Mouse (Mus musculus): ENCODE measurements around the gene Gm11034.

The Gm11034 gene

GRCm38 (mm10) chr8:72213536-72213935, at the start of gene Gm11034:
Gene Gm11034 (minus strand): TSS chr8:72213636.
- no peak for DNase-seq (ENCODE audit: low spot score in 2 of 2)

GRCm38 (mm10) chr8:72262756-72263155, 49.3 kb upstream of the Gm11034 start:
- no peak for DNase-seq (ENCODE audit: low spot score in 2 of 2)

GRCm38 (mm10) chr8:72261872-72262271, 48.4 kb upstream of the Gm11034 start:
- no peak for DNase-seq (ENCODE audit: low spot score in 2 of 2)

GRCm38 (mm10) chr8:72261431-72261830, 48.0 kb upstream of the Gm11034 start:
- no peak for DNase-seq (ENCODE audit: low spot score in 2 of 2)

- DNase-seq (ENCODE audit: low spot score in 2 of 2) = peak; percentile 40 to 58
These were observed 47.6 kb upstream of the Gm11034 start for GRCm38 (mm10) chr8:72261019-72261418.

- no peak for DNase-seq (ENCODE audit: low spot score in 2 of 2)
These were observed 47.1 kb upstream of the Gm11034 start for GRCm38 (mm10) chr8:72260585-72260984.

- no peak for DNase-seq (ENCODE audit: low spot score in 2 of 2)
These were observed 46.4 kb upstream of the Gm11034 start for GRCm38 (mm10) chr8:72259862-72260261.

- no peak for DNase-seq (ENCODE audit: low spot score in 2 of 2)
These were observed 44.4 kb upstream of the Gm11034 start for GRCm38 (mm10) chr8:72257902-72258238.

GRCm38 (mm10) chr8:72257171-72257901, 43.9 kb upstream of the Gm11034 start:
- DNase-seq (ENCODE audit: low spot score in 2 of 2) = peak; percentile 31 to 36

GRCm38 (mm10) chr8:72244610-72245009, 31.2 kb upstream of the Gm11034 start:
- DNase-seq (ENCODE audit: low spot score in 2 of 2) = no peak

- no peak for DNase-seq (ENCODE audit: low spot score in 2 of 2)
These were observed 28.8 kb upstream of the Gm11034 start for GRCm38 (mm10) chr8:72242226-72242625.

- no peak for DNase-seq (ENCODE audit: low spot score in 2 of 2)
These were observed 27.5 kb upstream of the Gm11034 start for GRCm38 (mm10) chr8:72240951-72241350.

GRCm38 (mm10) chr8:72240403-72240763, 26.9 kb upstream of the Gm11034 start:
- peak in 1 of 2 experiments; percentile 26 for DNase-seq (ENCODE audit: low spot score in 2 of 2)

- peak; percentile 96 to 98 for DNase-seq (ENCODE audit: low spot score in 2 of 2)
These were observed 26.3 kb upstream of the Gm11034 start, which contains the start of gene Ap1m1 for GRCm38 (mm10) chr8:72239499-72240402. Gene Ap1m1 (plus strand): TSS chr8:72240018.

- DNase-seq (ENCODE audit: low spot score in 2 of 2) = no peak
These were observed 9.2 kb upstream of the Gm11034 start for GRCm38 (mm10) chr8:72222656-72223055.

- DNase-seq (ENCODE audit: low spot score in 2 of 2) = no peak
These were observed 7.3 kb upstream of the Gm11034 start for GRCm38 (mm10) chr8:72220758-72221157.

GRCm38 (mm10) chr8:72219541-72220363, 6.3 kb upstream of the Gm11034 start, which contains the start of gene Fam32a:
Gene Fam32a (plus strand): TSS chr8:72219730.
- peak; percentile 88 to 90 for DNase-seq (ENCODE audit: low spot score in 2 of 2)

- DNase-seq (ENCODE audit: low spot score in 2 of 2) = no peak
These were observed 5.5 kb upstream of the Gm11034 start for GRCm38 (mm10) chr8:72218781-72219540.

GRCm38 (mm10) chr8:72215871-72216270, 2.4 kb upstream of the Gm11034 start:
- no peak for DNase-seq (ENCODE audit: low spot score in 2 of 2)

GRCm38 (mm10) chr8:72215060-72215459, 1.6 kb upstream of the Gm11034 start:
- no peak for DNase-seq (ENCODE audit: low spot score in 2 of 2)

GRCm38 (mm10) chr8:72212751-72213150, 685 bp downstream of the Gm11034 start, which contains the start of gene Cib3:
Gene Cib3 (minus strand): TSS chr8:72212837.
- peak; percentile 18 to 19 for DNase-seq (ENCODE audit: low spot score in 2 of 2)
